Mouse (Mus musculus) heart, postnatal 0 days (tissue): ENCODE data around the gene Rnf157.

Experiments used
- CTCF ChIP-seq: IDR thresholded peaks from 2 replicates; pipeline ENCODE4 v1.5.1; 2016; ENCODE audit warnings: antibody characterized with exemption, control low read depth, low read depth
- EP300 ChIP-seq: IDR thresholded peaks from 2 replicates; pipeline ENCODE4 v1.6.1; 2016; ENCODE audit warnings: antibody characterized with exemption, low read depth

GRCm38 (mm10) chr11:116334417-116334782 is 78.4 kb downstream of the Rnf157 start:
- no peak for TF ChIP-seq CTCF
- TF ChIP-seq EP300, result no peak
